Mouse (Mus musculus) inflammation-experienced regulatory T-cells, adult 16 weeks (primary cell): ENCODE data around the gene Gm21854. TPM values are rescaled to one million over a fixed set of nuclear protein-coding genes. Genes with fewer than 3 reads are reported as not detected.

Source experiments
- polyA plus RNA-seq: library from polyadenylated mRNA; unstranded; fragments of 100-300 nt; shearing (Covaris generic); gene quantifications from one replicate; pipeline ENCODE4 v1.2.1, GENCODE M21; 2017

Gene Gm21854
- not detected for polyA plus RNA-seq

DNA sequence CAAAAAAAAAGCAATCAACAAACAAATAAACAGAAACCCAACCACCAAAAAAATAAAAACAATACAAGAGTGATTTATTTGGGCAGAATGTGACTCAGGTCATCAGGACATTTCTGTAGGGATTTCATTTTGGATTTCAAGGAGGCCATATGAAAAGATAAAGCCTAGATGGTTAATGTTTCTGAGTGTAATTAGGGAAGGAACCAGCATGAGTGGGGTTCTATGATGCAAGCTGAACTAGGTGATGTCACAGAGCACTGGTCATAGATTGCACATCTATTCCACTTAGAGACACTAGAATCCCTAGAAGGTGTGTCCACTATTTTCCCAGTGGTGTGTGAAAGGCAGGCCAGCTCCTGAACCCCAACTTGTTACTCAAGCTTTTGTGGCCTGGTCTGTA lies at the start of gene Gm21854:
Gene Gm21854 (plus strand): TSS at position 301 of the 400 bp plus-strand sequence.

Other genes with a start within 250 kb of the Gm21854 start
- gene Gm20914, start 69.0 kb downstream of the Gm21854 start, polyA plus RNA-seq = not detected
- not detected for gene Gm28171, start 136.4 kb downstream of the Gm21854 start, polyA plus RNA-seq